Mouse (Mus musculus): ENCODE data around the gene Tmed1. TPM values are rescaled to one million over a fixed set of nuclear protein-coding genes. Genes with fewer than 3 reads are reported as not detected.
"Not testable (repeated sequence)": the region's sequence is repeated elsewhere in the genome, so short reads cannot be mapped to it uniquely, and the experiment has no call there.

The Tmed1 gene
- polyA plus RNA-seq, 1 experiment from 2014 or later, result 38.5 TPM

DNA sequence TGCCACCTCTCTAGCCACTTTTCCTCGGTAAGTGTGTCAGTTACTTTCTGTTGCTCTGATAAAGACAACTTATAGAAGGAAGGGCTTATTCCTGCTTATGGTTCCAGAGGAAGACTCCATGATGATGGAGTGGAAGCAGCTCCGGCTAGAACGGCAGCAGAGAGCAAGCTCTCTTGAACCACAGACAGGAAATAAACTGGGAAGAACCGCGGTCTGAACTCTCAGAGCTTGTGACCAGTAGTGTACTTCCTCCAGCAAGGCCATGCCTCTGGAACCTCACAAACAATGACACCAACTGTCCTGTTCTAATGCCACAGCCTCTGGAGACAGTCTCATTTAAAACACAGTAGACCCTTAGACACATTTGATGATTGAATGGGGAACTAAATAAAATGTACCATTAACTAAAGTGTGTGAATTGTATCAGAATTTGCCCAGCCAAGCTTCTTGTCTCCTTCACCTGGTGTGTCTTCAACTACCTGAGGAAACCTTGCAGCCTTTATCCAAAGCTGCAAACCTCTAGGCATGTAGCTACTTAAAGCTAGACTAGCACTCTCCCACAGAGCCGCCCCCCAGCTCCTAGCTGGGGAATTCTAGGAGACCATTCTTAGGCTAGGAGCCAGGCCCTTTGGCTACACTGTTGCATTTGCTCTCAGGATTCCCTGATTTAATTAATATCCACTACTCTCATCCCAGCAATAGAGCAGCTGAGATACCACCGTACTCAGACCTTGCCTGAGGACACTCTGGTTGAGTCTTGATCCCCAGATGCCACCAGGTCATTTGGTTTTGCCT, 15.3 kb upstream of the Tmed1 start:
- Histone ChIP-seq H3K9me3 (replicated peaks) (no peaks in the 10 kb centered on the region), H3K4me3 (replicated peaks) (no peak overlapping the region), H3K9ac (no peak overlapping the region), H3K4me1 (replicated peaks) (peaks cover 18% of the 10 kb centered on the region), H3K27me3 (no peaks in the 10 kb centered on the region), H3K36me3 (no peaks in the 10 kb centered on the region), H3K4me2 (no peak overlapping the region), H3K27ac (peak overlapping the region; percentile 37)
- 33% methylated on average over 7 of the region's 7 CpGs for WGBS (ENCODE audit: insufficient replicate concordance)
- ATAC-seq (ENCODE audit: low read depth) (no peak), DNase-seq (no peak)

DNA sequence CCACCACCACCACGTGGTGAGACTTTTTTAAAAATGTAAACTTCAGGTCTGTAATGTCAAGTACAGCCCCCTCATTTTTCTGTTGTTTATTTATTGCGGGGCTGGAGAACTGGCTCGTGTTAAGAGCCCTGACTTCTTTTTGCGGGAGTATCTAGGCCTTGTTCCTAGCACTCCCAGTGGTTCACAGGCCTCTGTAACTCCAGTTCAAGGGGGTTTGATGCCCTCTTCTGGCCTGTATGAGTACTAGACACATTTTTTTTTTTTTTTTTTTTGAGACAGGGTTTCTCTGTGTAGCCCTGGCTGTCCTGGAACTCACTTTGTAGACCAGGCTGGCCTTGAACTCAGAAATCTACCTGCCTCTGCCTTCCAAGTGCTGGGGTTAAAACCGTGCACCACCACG, 8.6 kb upstream of the Tmed1 start:
- WGBS (ENCODE audit: insufficient replicate concordance), result 71% methylated on average over 6 of the region's 6 CpGs
- not testable (repeated sequence) for H3K4me2 ChIP-seq; H3K9ac ChIP-seq; H3K36me3 ChIP-seq; DNase-seq; H3K27ac ChIP-seq; H3K4me1 ChIP-seq (replicated peaks); ATAC-seq (ENCODE audit: low read depth); H3K4me3 ChIP-seq (replicated peaks); H3K27me3 ChIP-seq; H3K9me3 ChIP-seq (replicated peaks)

DNA sequence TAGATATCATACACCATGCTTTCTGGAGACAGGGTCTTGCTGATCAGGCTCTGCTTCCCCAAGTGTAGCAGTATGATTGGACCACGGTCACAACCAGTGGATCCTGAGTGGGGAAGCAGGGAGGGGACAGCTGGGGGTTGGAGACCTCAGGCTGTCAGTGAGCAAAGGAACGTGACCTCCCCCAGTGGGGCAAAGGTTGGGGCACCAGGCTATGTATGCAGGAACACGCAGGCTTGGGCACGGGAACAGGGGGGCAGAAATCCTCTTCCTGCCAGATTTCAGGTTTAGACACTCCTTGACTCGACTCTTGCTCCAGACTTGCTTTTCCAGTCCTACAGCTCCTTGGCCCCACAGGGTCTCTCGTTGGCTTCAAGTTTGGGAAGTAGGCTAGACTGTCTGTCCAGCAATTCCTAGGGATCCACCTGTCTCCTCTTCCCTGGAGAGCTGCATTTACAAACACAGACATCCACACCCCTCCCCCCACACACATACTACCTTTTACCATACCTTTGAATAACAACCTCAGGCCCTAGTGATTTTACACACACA, 8.0 kb upstream of the Tmed1 start:
- Histone ChIP-seq H3K4me3 (replicated peaks) (no peak overlapping the region), H3K4me2 (no peak overlapping the region), H3K9me3 (replicated peaks) (no peaks in the 10 kb centered on the region; the same call in 1 of the 2 replicates), H3K27ac (no peak overlapping the region), H3K36me3 (no peaks in the 10 kb centered on the region), H3K9ac (no peak overlapping the region), H3K27me3 (no peaks in the 10 kb centered on the region), H3K4me1 (replicated peaks) (peaks cover 6% of the 10 kb centered on the region)
- WGBS (ENCODE audit: insufficient replicate concordance), result 65% methylated on average over 6 of the region's 6 CpGs
- ATAC-seq (ENCODE audit: low read depth) (no peak), DNase-seq (no peak)

DNA sequence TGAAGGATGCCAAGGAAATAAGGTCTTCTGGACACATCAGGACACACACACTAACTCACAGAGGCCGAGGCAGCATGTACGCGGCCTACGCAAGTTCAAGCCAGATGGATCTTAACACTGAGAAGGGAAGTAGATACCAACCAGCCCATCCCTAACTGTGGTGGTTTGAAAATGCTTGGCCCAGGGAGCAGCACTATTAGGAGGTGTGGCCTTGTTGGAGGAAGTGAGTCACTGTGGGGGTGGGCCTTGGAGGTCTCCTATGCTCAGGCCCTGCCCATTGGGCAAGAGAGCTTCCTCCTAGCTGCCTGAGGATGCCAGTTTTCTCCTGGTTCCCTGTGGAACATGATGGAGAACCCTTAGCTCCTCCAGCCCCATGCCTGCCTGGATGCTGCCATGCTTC, 3.4 kb upstream of the Tmed1 start:
- Histone ChIP-seq H3K4me1 (replicated peaks) (peaks cover 36% of the 10 kb centered on the region), H3K4me2 (no peak overlapping the region), H3K27me3 (no peaks in the 10 kb centered on the region), H3K4me3 (replicated peaks) (no peak overlapping the region), H3K36me3 (peaks cover 6% of the 10 kb centered on the region), H3K9me3 (replicated peaks) (no peaks in the 10 kb centered on the region; the same call in 1 of the 2 replicates), H3K27ac (no peak overlapping the region), H3K9ac (no peak overlapping the region)
- ATAC-seq (ENCODE audit: low read depth) (no peak), DNase-seq (no peak)
- WGBS (ENCODE audit: insufficient replicate concordance), result 97% methylated on average over 4 of the region's 4 CpGs

DNA sequence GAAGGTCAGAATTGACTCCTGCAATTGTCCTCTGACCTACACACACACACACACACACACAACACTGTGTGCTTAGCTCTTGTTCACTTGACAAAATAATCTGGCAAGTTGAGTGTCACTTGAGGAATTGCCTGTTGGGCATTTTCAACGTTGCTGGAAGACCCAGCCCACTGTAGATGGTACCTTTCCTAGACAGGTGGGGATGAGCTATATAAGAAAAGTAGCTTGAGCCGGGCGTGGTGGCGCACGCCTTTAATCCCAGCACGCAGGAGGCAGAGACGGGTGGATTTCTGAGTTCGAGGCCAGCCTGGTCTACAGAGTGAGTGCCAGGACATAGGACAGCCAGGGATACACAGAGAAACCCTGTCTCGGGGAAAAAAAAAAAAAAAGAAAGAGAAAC, 1.0 kb upstream of the Tmed1 start:
- ATAC-seq (ENCODE audit: low read depth), result no peak
- Histone ChIP-seq H3K27ac (peak overlapping the region; percentile 84), H3K9ac (peak overlapping the region; percentile 78), H3K4me2 (peak overlapping the region; percentile 79), H3K4me1 (replicated peaks) (peaks cover 37% of the 10 kb centered on the region), H3K9me3 (replicated peaks) (no peaks in the 10 kb centered on the region; the same call in 1 of the 2 replicates), H3K36me3 (peaks cover 30% of the 10 kb centered on the region), H3K4me3 (replicated peaks) (peak overlapping the region; percentile 79), H3K27me3 (no peaks in the 10 kb centered on the region)
- DNase-seq, result no peak
- 69% methylated on average over 9 of the region's 9 CpGs for WGBS (ENCODE audit: insufficient replicate concordance)

DNA sequence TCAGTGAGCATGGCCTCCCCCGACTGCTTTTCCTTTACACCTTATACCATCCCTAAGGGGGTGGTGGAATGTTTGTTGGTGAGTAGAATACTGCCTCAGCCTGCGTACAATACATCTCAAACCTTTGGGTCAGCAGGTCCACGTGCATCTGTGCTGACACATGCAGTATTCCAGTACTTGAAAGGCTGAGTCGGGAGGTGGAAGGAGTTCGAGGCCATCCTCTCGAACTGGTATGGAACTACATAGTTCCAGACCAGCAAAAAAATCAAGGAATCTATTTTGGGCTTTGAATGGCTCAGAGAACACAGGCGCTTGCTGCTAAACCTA, 600 bp upstream of the Tmed1 start:
- WGBS (ENCODE audit: insufficient replicate concordance), result 4% methylated on average over 7 of the region's 7 CpGs
- ATAC-seq (ENCODE audit: low read depth), result no peak; the same call in 1 of the 2 replicates
- H3K9me3 ChIP-seq (replicated peaks), result no peaks in the 10 kb centered on the region; the same call in 1 of the 2 replicates
- peak overlapping the region; percentile 79 for H3K4me3 ChIP-seq (replicated peaks)
- peaks cover 37% of the 10 kb centered on the region for H3K4me1 ChIP-seq (replicated peaks)
- no peaks in the 10 kb centered on the region for H3K27me3 ChIP-seq
- H3K27ac ChIP-seq, result peak overlapping the region; percentile 84
- H3K4me2 ChIP-seq, result peak overlapping the region; percentile 79
- peaks cover 34% of the 10 kb centered on the region for H3K36me3 ChIP-seq
- peak overlapping the region; percentile 78 for H3K9ac ChIP-seq
- DNase-seq, result no peak

DNA sequence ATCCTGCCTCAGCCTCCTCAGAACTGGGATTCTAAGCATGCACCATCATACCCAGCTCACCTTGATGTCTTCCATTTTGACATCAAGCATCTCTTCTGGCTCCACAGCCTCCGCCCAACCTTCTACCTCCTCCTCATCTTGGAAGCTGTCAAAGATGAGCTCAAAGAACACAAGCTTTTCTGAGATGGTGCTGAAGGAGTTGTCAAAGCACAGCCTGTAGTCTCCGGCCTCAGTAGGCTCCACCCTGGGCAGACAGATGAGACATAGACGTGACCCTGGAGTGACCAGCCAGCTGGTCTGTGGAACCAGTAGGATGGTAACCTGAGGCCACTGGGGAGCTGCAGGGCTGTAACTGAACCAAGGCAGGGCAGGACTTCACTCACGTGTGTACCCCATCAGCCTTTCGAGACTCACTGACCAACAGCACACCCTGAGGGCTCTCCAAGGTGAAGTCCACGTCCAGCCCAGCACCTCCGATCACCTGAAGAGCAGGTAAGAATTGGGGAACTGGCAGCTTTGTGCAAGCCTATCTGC, 1.1 kb downstream of the Tmed1 start:
- DNase-seq (no peak), ATAC-seq (ENCODE audit: low read depth) (no peak)
- no peaks in the 10 kb centered on the region for H3K27me3 ChIP-seq
- no peaks in the 10 kb centered on the region; the same call in 1 of the 2 replicates for H3K9me3 ChIP-seq (replicated peaks)
- peaks cover 31% of the 10 kb centered on the region for H3K4me1 ChIP-seq (replicated peaks)
- peak overlapping the region; percentile 78 for H3K9ac ChIP-seq
- peaks cover 51% of the 10 kb centered on the region for H3K36me3 ChIP-seq
- H3K4me3 ChIP-seq (replicated peaks), result peak overlapping the region; percentile 79
- 69% methylated on average over 7 of the region's 7 CpGs for WGBS (ENCODE audit: insufficient replicate concordance)
- H3K27ac ChIP-seq, result peak overlapping the region; percentile 84; the same call in 1 of the 2 replicates
- peak overlapping the region; percentile 79 for H3K4me2 ChIP-seq

DNA sequence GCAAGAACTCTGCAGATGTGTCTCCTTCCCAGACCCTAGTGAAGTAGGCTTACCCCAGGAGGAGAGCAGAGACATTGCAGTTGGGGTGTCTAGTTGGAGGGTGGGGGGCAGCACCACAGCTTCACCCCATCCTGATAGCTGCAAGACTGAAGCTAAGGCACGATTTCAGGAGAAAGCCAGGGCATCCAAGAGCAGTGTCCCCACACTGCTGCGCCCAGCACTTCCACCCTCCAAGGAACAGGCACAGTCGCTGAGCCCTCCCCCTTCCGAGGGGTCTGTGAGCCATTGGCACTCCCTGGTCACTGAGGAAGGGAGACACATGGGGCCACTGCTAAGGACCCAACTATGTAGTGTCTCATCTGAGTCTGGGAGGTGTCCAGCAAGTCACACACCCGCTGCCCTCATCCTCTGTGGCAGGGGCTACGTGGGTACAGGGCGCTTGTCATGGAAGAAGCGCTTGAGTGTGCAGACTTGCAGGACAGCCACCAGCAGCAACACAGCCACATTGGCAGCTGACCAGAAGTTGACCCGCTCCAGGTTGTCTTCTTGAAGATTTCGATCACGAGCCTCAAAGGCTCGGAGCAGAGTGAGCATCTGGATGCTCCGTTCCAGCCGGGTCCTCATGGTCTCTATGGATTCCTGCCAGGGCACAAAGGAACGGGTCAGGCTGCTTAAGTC, 2.2 kb downstream of the Tmed1 start:
- peaks cover 61% of the 10 kb centered on the region for H3K36me3 ChIP-seq
- no peak for DNase-seq
- WGBS (ENCODE audit: insufficient replicate concordance), result 86% methylated on average over 15 of the region's 15 CpGs

DNA sequence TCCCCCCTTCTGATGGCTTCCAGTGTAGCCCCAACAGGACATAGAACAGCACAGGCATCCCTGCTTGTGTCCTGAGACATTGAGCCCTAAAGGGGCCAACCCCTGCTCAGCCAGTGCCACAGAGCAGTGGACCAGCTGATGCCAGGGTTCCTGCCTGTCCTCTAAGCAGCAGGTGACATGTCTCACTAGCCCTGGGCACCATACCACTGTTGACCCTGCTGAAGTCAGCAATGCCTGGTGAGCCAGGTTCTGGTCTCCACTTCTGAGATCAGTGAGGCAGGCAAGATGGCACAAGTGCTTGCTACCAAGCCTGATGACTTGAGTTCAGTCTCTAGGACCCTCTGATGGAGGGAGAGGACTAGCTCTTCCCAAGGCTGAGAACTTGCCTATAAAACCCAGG, 4.3 kb downstream of the Tmed1 start:
- Histone ChIP-seq H3K36me3 (peaks cover 64% of the 10 kb centered on the region), H3K9ac (no peak overlapping the region), H3K27ac (no peak overlapping the region), H3K27me3 (no peaks in the 10 kb centered on the region), H3K4me3 (replicated peaks) (no peak overlapping the region), H3K4me2 (no peak overlapping the region), H3K4me1 (replicated peaks) (peaks cover 21% of the 10 kb centered on the region), H3K9me3 (replicated peaks) (no peaks in the 10 kb centered on the region)
- DNase-seq (no peak), ATAC-seq (ENCODE audit: low read depth) (no peak)

More for the DNA sequence above, 2.2 kb downstream of the Tmed1 start:
- Histone ChIP-seq H3K9ac (no peak overlapping the region), H3K4me3 (replicated peaks) (no peak overlapping the region), H3K27me3 (no peaks in the 10 kb centered on the region), H3K9me3 (replicated peaks) (no peaks in the 10 kb centered on the region), H3K27ac (no peak overlapping the region), H3K4me2 (no peak overlapping the region), H3K4me1 (replicated peaks) (peaks cover 31% of the 10 kb centered on the region)
- ATAC-seq (ENCODE audit: low read depth), result no peak

DNA sequence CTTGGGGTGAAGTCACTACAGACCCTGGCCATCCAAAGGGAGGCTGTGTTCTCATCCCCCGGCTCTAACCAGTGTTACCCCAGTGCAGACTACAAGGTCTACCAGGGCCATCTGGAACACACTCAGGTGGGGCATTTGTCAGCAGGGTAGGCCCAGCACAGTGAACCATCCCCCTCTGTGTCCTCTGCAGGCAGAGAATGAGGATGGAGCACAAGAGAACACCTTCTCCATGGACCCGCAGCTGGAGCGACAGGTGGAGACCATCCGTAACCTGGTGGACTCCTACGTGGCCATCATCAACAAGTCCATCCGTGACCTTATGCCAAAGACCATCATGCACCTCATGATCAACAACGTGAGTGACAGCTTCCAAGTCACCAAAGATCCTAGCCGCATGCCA, 6.7 kb downstream of the Tmed1 start:
- Histone ChIP-seq H3K4me2 (no peak overlapping the region), H3K4me1 (replicated peaks) (no peaks in the 10 kb centered on the region), H3K4me3 (replicated peaks) (no peak overlapping the region), H3K9me3 (replicated peaks) (no peaks in the 10 kb centered on the region), H3K27me3 (no peaks in the 10 kb centered on the region), H3K36me3 (peaks cover 76% of the 10 kb centered on the region), H3K27ac (no peak overlapping the region), H3K9ac (no peak overlapping the region)
- no peak for ATAC-seq (ENCODE audit: low read depth)
- no peak for DNase-seq
- WGBS (ENCODE audit: insufficient replicate concordance), result 91% methylated on average over 8 of the region's 8 CpGs

DNA sequence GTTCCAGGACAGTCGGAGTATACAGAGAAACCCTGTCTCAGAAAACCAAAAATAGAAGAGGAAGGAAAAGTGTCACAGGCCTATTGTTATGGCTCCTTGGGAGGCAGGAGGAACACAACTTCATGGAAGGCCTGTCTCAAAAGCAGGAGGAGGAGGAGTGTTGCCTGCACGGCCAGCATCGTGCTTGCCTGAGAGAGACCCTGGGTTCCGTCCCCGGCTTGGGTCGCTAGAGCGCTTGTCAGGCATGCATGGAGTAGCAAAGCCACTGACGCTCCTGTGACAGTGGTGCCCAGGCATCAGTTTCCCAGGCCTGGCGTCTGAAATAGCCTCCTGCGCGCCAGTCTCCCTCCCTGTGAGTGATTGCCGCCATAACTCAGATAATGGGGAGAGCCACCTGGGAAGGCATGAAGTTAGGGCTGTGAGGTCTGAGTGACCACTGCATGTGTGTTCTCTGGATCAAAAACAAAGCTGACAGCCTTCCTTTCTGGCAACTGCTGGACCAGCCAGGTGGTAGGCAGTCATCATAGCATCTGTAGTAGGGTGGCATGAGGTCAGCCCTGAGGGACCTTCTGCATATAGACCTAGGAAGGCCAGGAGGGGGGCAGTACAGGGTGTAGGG, 11.7 kb downstream of the Tmed1 start:
- H3K4me3 ChIP-seq (replicated peaks), result no peak overlapping the region
- no peak for DNase-seq
- no peak overlapping the region for H3K9ac ChIP-seq
- no peaks in the 10 kb centered on the region for H3K27me3 ChIP-seq
- H3K27ac ChIP-seq, result no peak overlapping the region
- peaks cover 71% of the 10 kb centered on the region for H3K36me3 ChIP-seq
- H3K4me1 ChIP-seq (replicated peaks), result no peaks in the 10 kb centered on the region
- 84% methylated on average over 12 of the region's 12 CpGs for WGBS (ENCODE audit: insufficient replicate concordance)
- H3K9me3 ChIP-seq (replicated peaks), result no peaks in the 10 kb centered on the region
- ATAC-seq (ENCODE audit: low read depth), result no peak
- H3K4me2 ChIP-seq, result no peak overlapping the region

Data from liver, embryonic 13.5 days (tissue).